Mouse (Mus musculus): Measurements from ENCODE around the gene Elp4. TPM values are rescaled to one million over a fixed set of nuclear protein-coding genes. Genes with fewer than 3 reads are reported as not detected.
A peak's percentile ranks its signal among the peaks of the same experiment; 100 is the strongest.

Gene Elp4
- polyA plus RNA-seq (2017; shearing (Covaris generic)), result 10 to 100 TPM in 2 of 3 experiments, 1 to 10 TPM in 1; 8.8 to 16.9 (median 13.6) TPM

GRCm38 (mm10) chr2:105903896-105904756, at the start of gene Elp4, which contains the start of gene Immp1l:
Gene Elp4 (minus strand): TSS chr2:105904564.
Gene Immp1l (plus strand): TSS chr2:105904638.
- ATAC-seq, result peak; percentile 98

GRCm38 (mm10) chr2:105953862-105954261, 49.5 kb upstream of the Elp4 start:
- no peak for ATAC-seq

DNA sequence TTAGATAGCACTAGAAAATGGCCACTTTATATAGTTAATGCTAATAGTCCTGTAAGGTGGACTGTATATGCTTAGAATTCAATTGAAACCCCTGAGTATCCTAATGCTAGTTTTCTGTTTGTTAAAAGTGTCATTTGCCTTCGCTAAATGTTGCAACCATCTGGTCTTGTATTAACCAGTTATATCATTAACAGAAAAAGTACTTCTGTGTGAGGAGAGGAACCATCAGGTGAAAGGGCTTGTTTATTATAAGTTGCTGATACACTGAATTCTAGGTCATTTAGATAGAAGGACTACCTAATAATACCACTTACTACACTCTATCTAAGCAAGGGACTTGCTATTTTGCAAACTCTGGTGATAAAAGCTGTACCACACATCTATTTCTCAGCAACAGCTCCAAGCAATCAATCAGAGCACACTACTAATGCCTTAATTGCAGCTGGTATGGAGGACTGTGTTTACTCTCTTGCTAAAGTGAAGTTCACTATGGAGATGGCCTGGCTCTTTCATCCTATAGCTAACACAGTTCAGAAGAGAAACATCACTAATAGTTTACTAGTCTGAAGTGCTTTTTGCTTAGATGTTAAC, 47.1 kb upstream of the Elp4 start:
- ATAC-seq, result no peak

- ATAC-seq, result no peak
Observed at GRCm38 (mm10) chr2:105950131-105950530, 45.8 kb upstream of the Elp4 start.

GRCm38 (mm10) chr2:105917623-105918346, 13.4 kb upstream of the Elp4 start:
- no peak for ATAC-seq

DNA sequence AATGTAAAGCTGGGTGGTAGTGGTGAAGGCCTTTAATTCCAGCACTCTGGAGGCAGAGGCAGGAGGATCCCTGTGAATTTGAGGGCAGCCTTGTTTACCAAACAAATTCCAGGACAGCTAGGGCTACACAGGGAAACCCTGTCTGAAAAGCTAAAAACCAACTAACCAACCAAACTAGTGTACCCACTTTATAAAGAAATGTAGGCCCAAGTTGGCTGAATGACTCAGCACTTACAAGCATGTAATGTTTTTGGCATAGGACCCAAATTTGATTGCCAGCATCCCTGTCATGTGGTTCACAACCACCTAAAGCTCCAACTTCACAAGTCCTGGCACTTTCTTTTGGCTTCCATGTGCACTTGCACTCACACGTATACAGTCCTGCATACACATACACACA, 12.3 kb upstream of the Elp4 start:
- ATAC-seq, result no peak

DNA sequence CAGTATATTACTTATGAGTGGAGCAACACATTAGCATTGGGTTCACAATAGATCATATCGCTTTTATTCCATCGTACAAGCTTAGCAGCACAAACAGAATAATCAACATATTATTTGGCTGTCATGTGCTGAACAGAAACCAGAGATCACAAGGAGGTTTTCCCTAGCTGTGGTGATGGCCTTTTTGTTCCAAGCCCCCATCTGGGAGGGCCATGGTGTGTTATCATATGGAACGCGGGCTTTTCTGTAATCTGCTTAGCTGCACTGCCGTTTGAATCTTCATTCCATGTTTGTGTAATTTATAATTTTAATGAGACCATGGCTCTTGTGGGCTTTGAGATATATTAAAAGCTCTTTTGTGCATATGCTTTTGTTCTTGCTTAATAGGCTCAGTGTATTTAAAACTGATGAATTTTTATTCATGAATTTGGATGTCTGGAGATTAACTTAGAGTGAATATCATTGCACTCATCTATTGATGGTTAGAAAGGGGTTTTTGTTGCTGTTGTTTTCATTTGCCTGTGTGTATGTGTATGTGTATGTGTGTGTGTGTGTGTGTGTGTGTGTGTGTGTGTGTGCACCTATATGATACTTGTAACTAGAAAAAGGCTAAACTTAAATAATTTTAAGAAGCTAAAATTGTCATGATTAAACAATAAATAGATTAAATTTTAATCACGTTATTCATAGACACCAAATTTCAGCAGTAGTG, 9.4 kb upstream of the Elp4 start:
- no peak for ATAC-seq

DNA sequence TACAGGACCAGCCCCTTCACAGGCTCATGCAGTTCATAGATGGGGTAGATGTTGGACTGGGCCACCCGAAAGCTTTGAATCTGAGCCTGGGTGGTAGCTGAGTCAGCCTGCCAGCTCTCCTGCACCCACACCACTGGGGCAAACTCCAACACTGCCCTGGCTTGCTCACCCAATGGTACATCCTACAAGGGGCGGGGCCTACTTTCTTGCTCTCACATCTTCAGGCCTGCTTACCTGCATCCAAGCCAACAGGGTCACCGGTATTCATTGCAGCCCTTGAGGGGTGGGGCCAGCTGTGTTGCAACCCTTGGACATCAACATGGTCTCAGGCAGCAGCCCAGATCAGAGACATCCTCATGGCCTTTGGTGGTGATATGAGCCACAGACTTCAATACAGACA, 6.2 kb upstream of the Elp4 start:
- ATAC-seq, result no peak

DNA sequence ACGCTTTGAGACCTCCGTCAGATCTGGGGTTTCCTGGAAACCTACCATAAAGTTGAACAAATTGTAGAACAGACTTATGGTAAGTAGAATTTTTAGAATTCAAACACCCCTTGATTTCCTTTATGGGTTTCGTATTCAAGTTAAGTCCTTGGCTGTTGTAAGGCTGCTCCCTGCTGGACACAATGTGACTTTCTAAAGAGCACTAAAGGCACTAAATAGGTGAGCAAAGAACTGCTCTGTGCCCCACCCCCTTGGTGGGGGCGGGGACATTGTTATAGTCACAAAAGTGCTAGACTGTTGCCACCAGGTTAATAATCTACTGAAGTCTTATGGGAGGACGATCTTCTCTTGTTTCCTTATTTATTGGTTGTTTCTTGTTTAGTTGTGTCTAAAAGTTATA, 4.0 kb upstream of the Elp4 start:
- no peak for ATAC-seq

DNA sequence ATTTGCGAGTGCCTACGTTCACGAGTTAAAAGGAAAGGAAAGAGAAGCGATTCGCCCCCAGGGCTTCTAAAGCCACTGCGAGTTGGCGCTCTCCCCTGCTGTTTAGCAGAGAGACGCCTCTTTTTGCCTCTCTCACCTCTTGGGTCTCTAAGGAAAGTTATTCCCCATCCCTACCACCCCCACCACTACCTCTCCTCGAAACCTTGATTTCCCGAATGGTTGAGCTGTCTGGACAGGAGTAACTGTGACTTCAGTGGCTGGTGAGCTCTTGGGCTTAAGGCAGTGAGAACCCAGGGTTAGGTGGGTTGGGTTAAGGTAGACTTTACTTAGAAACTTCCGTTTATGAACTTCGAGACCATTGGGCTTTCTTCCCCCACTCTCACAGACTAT, 388 bp upstream of the Elp4 start:
- ATAC-seq, result peak; percentile 61

DNA sequence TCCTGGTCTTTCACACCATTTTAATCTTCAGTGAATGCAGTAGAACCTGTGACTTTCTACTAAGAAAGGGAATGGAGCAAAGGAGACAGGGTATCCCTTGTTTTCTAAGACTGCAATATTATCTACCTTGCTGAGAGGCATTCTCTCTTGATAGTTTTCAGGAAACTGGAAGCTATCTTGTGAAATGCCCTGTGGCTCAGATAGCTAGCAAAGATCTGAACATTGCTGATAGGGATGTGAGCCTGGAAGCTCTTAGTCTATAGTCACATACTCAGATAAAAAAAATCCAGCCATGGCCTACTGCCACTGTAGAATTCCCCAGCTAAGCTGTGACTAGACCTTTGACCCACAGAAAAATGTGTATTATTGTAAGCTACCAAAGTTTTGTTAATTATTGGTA, 13.5 kb downstream of the Elp4 start:
- no peak for ATAC-seq

- no peak for ATAC-seq
Observed at GRCm38 (mm10) chr2:105873403-105873802, 31.0 kb downstream of the Elp4 start.

DNA sequence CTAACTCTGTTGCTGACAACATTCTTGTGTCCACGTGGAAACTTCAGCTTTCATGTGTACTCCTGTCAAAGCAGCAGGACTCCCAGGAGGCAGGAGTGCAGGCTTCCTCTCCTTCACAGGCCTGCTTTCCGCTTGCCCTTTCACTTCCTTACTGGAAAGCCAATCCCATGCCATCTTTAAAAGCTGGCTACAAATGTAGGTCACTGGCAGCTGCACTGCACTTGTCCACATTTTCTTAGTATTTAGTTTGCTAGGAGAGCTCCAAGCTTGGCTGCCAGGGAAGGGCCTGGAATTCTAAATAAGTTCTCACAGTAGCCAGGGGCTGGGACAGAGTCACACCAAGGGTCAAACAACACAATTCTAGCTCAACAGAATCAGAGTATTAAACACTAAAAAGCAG, 49.6 kb downstream of the Elp4 start:
- ATAC-seq, result no peak

DNA sequence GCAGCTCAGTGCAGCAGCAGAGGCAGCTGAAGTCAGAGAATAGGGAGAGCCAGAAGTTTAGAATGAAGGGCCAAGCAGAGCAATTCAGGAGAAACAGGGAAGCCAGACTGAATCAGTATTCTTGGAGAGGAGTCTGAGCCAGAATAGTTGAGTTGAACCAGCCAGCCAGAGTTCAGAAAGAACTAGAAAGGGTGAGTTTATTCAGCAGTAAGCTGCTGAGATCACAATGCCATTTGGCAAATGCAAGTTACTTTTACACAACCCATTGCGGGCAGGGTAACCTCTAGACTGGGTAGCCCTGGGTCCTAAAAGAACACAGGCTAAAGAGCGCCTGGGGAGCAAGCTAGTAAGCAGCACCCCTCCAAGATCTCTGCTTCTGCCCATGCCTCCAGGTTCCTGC, 51.4 kb downstream of the Elp4 start:
- ATAC-seq, result no peak

- no peak for ATAC-seq
Observed at GRCm38 (mm10) chr2:105851714-105852293, 52.6 kb downstream of the Elp4 start.

GRCm38 (mm10) chr2:105843151-105843550, 61.2 kb downstream of the Elp4 start:
- ATAC-seq, result no peak

DNA sequence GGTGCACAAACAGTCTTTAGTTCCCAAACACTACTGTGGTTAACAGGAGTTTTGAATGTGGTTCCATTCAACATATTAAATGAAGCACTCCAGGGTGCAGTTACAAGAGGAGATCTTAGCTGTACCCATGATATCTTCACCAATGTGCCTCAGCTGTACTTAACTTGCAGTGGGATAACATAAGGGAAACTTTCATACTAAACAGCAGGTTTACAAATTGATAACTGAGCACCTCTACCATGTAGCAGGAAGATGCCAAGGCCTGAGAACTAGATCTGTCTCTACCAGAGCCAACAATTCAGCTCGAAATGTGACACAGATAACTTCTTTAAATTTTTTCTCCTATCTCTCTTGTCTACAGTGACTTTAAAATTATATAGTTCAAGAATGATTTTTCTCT, 86.4 kb downstream of the Elp4 start:
- no peak for ATAC-seq

GRCm38 (mm10) chr2:105815170-105815569, 89.2 kb downstream of the Elp4 start:
- ATAC-seq, result no peak

GRCm38 (mm10) chr2:105813041-105813440, 91.3 kb downstream of the Elp4 start:
- ATAC-seq, result no peak

GRCm38 (mm10) chr2:105810286-105810685, 94.1 kb downstream of the Elp4 start:
- ATAC-seq, result no peak

GRCm38 (mm10) chr2:105806571-105806970, 97.8 kb downstream of the Elp4 start:
- ATAC-seq, result no peak

- ATAC-seq, result no peak
Observed at GRCm38 (mm10) chr2:105806047-105806446, 98.3 kb downstream of the Elp4 start.
